Comparison of ENCODE assay signal across 9 mouse cellular contexts in genomic region chr15:98389796-98390195, GRCm38 (mm10). TPM values are rescaled to one million over a fixed set of nuclear protein-coding genes. Genes with fewer than 3 reads are reported as not detected.
DNase-seq lines count a peak whose midpoint lies in the region; ATAC-seq and TF ChIP-seq lines count a peak whose summit lies in the region.
"Had no signal": no experiment of that assay in that cellular context is flagged by ENCODE, and none has a peak within 500 bp of the region (broad histone marks: within the 10 kb centered on the region; RNA-seq: fewer than 3 reads in every experiment).

No protein-coding gene starts in this region.

- H3K4me2 ChIP-seq in hindbrain, embryonic 13.5 days = no peak overlapping the region
- no peak overlapping the region for H3K4me2 ChIP-seq in intestine, postnatal 0 days (replicated peaks; ENCODE audit: low read depth)
- no peak overlapping the region for H3K4me2 ChIP-seq in stomach, postnatal 0 days (replicated peaks; ENCODE audit: low read depth)

- no peak overlapping the region for H3K4me3 ChIP-seq in hindbrain, embryonic 10.5 days
- no peak overlapping the region for H3K4me3 ChIP-seq in hindbrain, embryonic 13.5 days
- H3K4me3 ChIP-seq in intestine, postnatal 0 days (ENCODE audit: low read depth, low read length) = no peak overlapping the region
- H3K4me3 ChIP-seq in stomach, postnatal 0 days (ENCODE audit: low read depth, low read length) = no peak overlapping the region

- TF ChIP-seq CTCF in intestine, postnatal 0 days (IDR thresholded peaks at IDR 0.05; ENCODE audit: low read depth) = peak; percentile 95
- peak; percentile 94 for TF ChIP-seq CTCF in stomach, postnatal 0 days (IDR thresholded peaks at IDR 0.05; ENCODE audit: low read depth)

- no peak overlapping the region for H3K27ac ChIP-seq in hindbrain, embryonic 10.5 days
- H3K27ac ChIP-seq in hindbrain, embryonic 13.5 days = no peak overlapping the region
- H3K27ac ChIP-seq in intestine, postnatal 0 days (ENCODE audit: low read depth, low read length) = no peak overlapping the region
- no peak overlapping the region for H3K27ac ChIP-seq in stomach, postnatal 0 days (replicated peaks)

- H3K9me3 ChIP-seq in hindbrain, embryonic 10.5 days = no peaks in the 10 kb centered on the region
- H3K9me3 ChIP-seq in hindbrain, embryonic 13.5 days = no peaks in the 10 kb centered on the region
- H3K9me3 ChIP-seq in intestine, postnatal 0 days (ENCODE audit: control insufficient read depth) = no peaks in the 10 kb centered on the region
- H3K9me3 ChIP-seq in stomach, postnatal 0 days (ENCODE audit: control insufficient read depth, low read length) = no peaks in the 10 kb centered on the region

- 40% methylated on average over 7 of the region's 7 CpGs for WGBS in hindbrain, embryonic 10.5 days
- 39% methylated on average over 7 of the region's 7 CpGs for WGBS in hindbrain, embryonic 13.5 days
- WGBS in intestine, postnatal 0 days = 27% methylated on average over 7 of the region's 7 CpGs
- 25% methylated on average over 7 of the region's 7 CpGs for WGBS in stomach, postnatal 0 days

- no peaks in the 10 kb centered on the region for H3K27me3 ChIP-seq in hindbrain, embryonic 10.5 days (ENCODE audit: insufficient read depth, poor library complexity, severe bottlenecking)
- H3K27me3 ChIP-seq in hindbrain, embryonic 13.5 days = no peaks in the 10 kb centered on the region
- H3K27me3 ChIP-seq in intestine, postnatal 0 days (replicated peaks; ENCODE audit: control insufficient read depth, insufficient read depth, low read length) = no peaks in the 10 kb centered on the region
- H3K27me3 ChIP-seq in stomach, postnatal 0 days (ENCODE audit: control insufficient read depth, insufficient read depth, low read length) = no peaks in the 10 kb centered on the region

- no peak for TF ChIP-seq EP300 in stomach, postnatal 0 days (optimal IDR thresholded peaks at IDR 0.05)

- intact Hi-C loops in left cerebral cortex, postnatal 10 days (cut with DNase I) = loop anchor here (2.0 to 10.0 kb wide), 2 partner anchors 209 to 285 kb away; no protein-coding TSS in a partner anchor

- DNase-seq in hindbrain, embryonic 10.5 days (ENCODE audit: low spot score) = peak; percentile 78
- DNase-seq in cerebellum, adult 8-10 months = peak; percentile 41
- peak; percentile 69 for DNase-seq in gastrocnemius, adult 18-20 months (ENCODE audit: low spot score)
- DNase-seq in left cerebral cortex, postnatal 10 days (ENCODE audit: extremely low spot score in 1 of 2, low spot score in 2 of 2) = peak; percentile 57 to 83
- DNase-seq in monocyte, adult 2 months (ENCODE audit: low read depth in 1 of 2, low spot score in 2 of 2) = peak; percentile 25 to 29
- DNase-seq in stomach, postnatal 0 days (ENCODE audit: low spot score) = peak; percentile 81

- H3K9ac ChIP-seq in hindbrain, embryonic 13.5 days = no peak overlapping the region
- H3K9ac ChIP-seq in intestine, postnatal 0 days (ENCODE audit: low read depth, low read length) = no peak overlapping the region
- no peak overlapping the region for H3K9ac ChIP-seq in stomach, postnatal 0 days (ENCODE audit: low read length)

- no peaks in the 10 kb centered on the region for H3K4me1 ChIP-seq in hindbrain, embryonic 10.5 days (replicated peaks)
- no peaks in the 10 kb centered on the region for H3K4me1 ChIP-seq in hindbrain, embryonic 13.5 days (replicated peaks)
- no peaks in the 10 kb centered on the region for H3K4me1 ChIP-seq in intestine, postnatal 0 days (replicated peaks; ENCODE audit: control insufficient read depth, insufficient read depth, low read length)
- no peaks in the 10 kb centered on the region for H3K4me1 ChIP-seq in stomach, postnatal 0 days (replicated peaks; ENCODE audit: control insufficient read depth, insufficient read depth)

- ATAC-seq in hindbrain, embryonic 13.5 days (ENCODE audit: low FRiP score) = no peak
- ATAC-seq in intestine, postnatal 0 days = no peak
- ATAC-seq in stomach, postnatal 0 days (ENCODE audit: low FRiP score, low TSS enrichment) = peak; percentile 35; the same call in 1 of the 2 replicates

- no peaks in the 10 kb centered on the region for H3K36me3 ChIP-seq in hindbrain, embryonic 10.5 days
- no peaks in the 10 kb centered on the region for H3K36me3 ChIP-seq in hindbrain, embryonic 13.5 days
- H3K36me3 ChIP-seq in intestine, postnatal 0 days (ENCODE audit: control insufficient read depth, insufficient read depth) = no peaks in the 10 kb centered on the region
- no peaks in the 10 kb centered on the region for H3K36me3 ChIP-seq in stomach, postnatal 0 days (ENCODE audit: control insufficient read depth, insufficient read depth, low read length)

RNA-seq across cellular contexts. Expression of gene Olfr283, which starts 9.1 kb away (rescaled TPM):
- not detected in 2 replicates for polyA plus RNA-seq in hindbrain, embryonic 10.5 days (2016; fragmentation: Nextera tagmentation; extraction: Ambion mirVana)
- polyA plus RNA-seq in hindbrain, embryonic 13.5 days (2015; fragmentation: Nextera tagmentation; extraction: Ambion mirVana) = not detected in 2 replicates
- not detected for total RNA-seq in gastrocnemius, adult 18-20 months (2021)
- not detected in 2 replicates for polyA plus RNA-seq in intestine, postnatal 0 days (2015; fragmentation: Nextera tagmentation; extraction: Ambion mirVana)
- not detected for total RNA-seq in left cerebral cortex, postnatal 10 days (2021)
- not detected in 2 replicates for polyA plus RNA-seq in stomach, postnatal 0 days (2015; fragmentation: Nextera tagmentation; extraction: Ambion mirVana)
- polyA plus RNA-seq: stomach, embryonic 14.5 days had no signal

RNA-seq across cellular contexts. Expression of gene Olfr282, which starts 41.2 kb away (rescaled TPM):
- not detected in 2 replicates for polyA plus RNA-seq in hindbrain, embryonic 10.5 days (2016; fragmentation: Nextera tagmentation; extraction: Ambion mirVana)
- polyA plus RNA-seq in hindbrain, embryonic 13.5 days (2015; fragmentation: Nextera tagmentation; extraction: Ambion mirVana) = not detected in 2 replicates
- total RNA-seq in gastrocnemius, adult 18-20 months (2021) = not detected
- polyA plus RNA-seq in intestine, postnatal 0 days (2015; fragmentation: Nextera tagmentation; extraction: Ambion mirVana) = not detected in 2 replicates
- total RNA-seq in left cerebral cortex, postnatal 10 days (2021) = not detected
- not detected in 2 replicates for polyA plus RNA-seq in stomach, postnatal 0 days (2015; fragmentation: Nextera tagmentation; extraction: Ambion mirVana)
- polyA plus RNA-seq: stomach, embryonic 14.5 days had no signal

RNA-seq across cellular contexts. Expression of gene Olfr284, which starts 49.0 kb away (rescaled TPM):
- polyA plus RNA-seq in hindbrain, embryonic 10.5 days (2016; fragmentation: Nextera tagmentation; extraction: Ambion mirVana) = not detected in 2 replicates
- not detected in 2 replicates for polyA plus RNA-seq in hindbrain, embryonic 13.5 days (2015; fragmentation: Nextera tagmentation; extraction: Ambion mirVana)
- not detected for total RNA-seq in gastrocnemius, adult 18-20 months (2021)
- polyA plus RNA-seq in intestine, postnatal 0 days (2015; fragmentation: Nextera tagmentation; extraction: Ambion mirVana) = not detected in 2 replicates
- not detected for total RNA-seq in left cerebral cortex, postnatal 10 days (2021)
- polyA plus RNA-seq in stomach, postnatal 0 days (2015; fragmentation: Nextera tagmentation; extraction: Ambion mirVana) = not detected in 2 replicates
- polyA plus RNA-seq: stomach, embryonic 14.5 days had no signal

Comparison
In these comparisons a context has a peak if more than half of its experiments do, and no peak if none do; other contexts are left out.
1. DNase-seq: peak in every context shown above with its lines; median percentile 81 in stomach, postnatal 0 days; 78 in hindbrain, embryonic 10.5 days; 70 in left cerebral cortex, postnatal 10 days; 69 in gastrocnemius, adult 18-20 months; 41 in cerebellum, adult 8-10 months; 27 in monocyte, adult 2 months.